Mouse (Mus musculus) G1E-ER4 (cell line): ENCODE measurements around the gene Gm15155. TPM values are rescaled to one million over a fixed set of nuclear protein-coding genes. Genes with fewer than 3 reads are reported as not detected.

Experiments
- GATA1 ChIP-seq: IDR thresholded peaks from one replicate; pipeline ENCODE4 v1.8.0; 2012; ENCODE audit warnings: low read length, inconsistent platforms
- polyA plus RNA-seq: library from polyadenylated mRNA; stranded (reverse); fragments of >175 nt; gene quantifications from 2 replicates; pipeline ENCODE4 v1.2.3, GENCODE M21; 2012

Gene Gm15155
- polyA plus RNA-seq, 1 experiment, result not detected

GRCm38 (mm10) chrX:155888118-155888517 lies 263.6 kb downstream of the Gm15155 start:
- TF ChIP-seq GATA1, result no peak

GRCm38 (mm10) chrX:155900040-155900439 lies 275.5 kb downstream of the Gm15155 start:
- no peak for TF ChIP-seq GATA1

- no peak for TF ChIP-seq GATA1
Observed at GRCm38 (mm10) chrX:155901742-155902141, 277.2 kb downstream of the Gm15155 start.

GRCm38 (mm10) chrX:155903108-155903507 lies 278.6 kb downstream of the Gm15155 start:
- no peak for TF ChIP-seq GATA1

GRCm38 (mm10) chrX:156009756-156010155 lies 385.2 kb downstream of the Gm15155 start:
- TF ChIP-seq GATA1, result no peak

GRCm38 (mm10) chrX:156155776-156156175 lies 531.2 kb downstream of the Gm15155 start:
- no peak for TF ChIP-seq GATA1

- no peak for TF ChIP-seq GATA1
Observed at GRCm38 (mm10) chrX:156171587-156171986, 547.0 kb downstream of the Gm15155 start.

Other genes starting within 250 kb of the Gm15155 start
- not detected in 2 replicates for gene Ptchd1, start 927 bp upstream of the Gm15155 start, polyA plus RNA-seq